Comparison of ENCODE assay signal across 8 mouse cellular contexts in the genomic region with DNA sequence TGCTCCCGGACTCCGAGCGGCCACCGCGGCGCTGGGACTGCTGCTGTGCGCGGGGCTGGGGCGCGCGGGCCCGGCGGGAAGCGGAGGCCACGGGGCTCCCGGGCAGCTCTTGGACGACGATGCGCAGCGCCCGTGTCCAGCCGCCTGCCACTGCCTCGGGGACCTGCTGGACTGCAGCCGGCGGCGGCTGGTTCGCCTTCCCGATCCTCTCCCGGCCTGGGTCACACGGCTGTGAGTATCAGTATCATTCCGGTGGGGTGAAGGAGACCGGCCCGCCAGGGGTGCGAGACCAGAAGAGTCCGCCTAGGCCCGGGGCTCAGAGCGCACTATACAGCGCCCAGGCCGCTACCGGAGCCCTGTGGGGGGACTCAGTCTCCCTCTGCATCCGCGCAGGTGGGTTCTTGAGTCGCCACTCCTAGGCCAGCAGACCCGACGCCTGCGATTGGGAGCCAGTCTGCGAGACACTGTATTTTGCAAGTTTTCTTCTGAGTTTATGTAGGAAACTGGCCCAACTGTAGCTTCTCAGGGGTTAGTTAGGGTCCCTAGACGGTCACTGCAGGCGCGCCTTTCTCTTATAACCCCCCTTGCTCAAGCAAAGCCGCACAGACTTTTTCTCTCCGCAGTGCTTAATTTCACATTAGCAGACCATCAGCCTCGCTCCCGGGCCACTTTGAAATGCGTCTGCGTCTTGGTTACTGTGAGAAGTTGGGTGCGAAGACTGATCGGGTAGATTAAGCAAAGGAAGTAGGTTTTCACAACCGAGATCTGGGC. TPM values are rescaled to one million over a fixed set of nuclear protein-coding genes. Genes with fewer than 3 reads are reported as not detected.
A peak's percentile ranks its signal among the peaks of the same experiment; 100 is the strongest.
DNase-seq lines count a peak whose midpoint lies in the region; ATAC-seq and TF ChIP-seq lines count a peak whose summit lies in the region.

No protein-coding gene starts in this region.

- peak; percentile 14 for DNase-seq in right cerebral cortex, postnatal 4 days
- DNase-seq in right cerebral cortex, adult 18-20 months, result no peak
- peak; percentile 25 to 53 for DNase-seq in gastrocnemius, postnatal 36 days
- peak; percentile 33 for DNase-seq in kidney, adult 11 months
- DNase-seq in lung, adult 2 months, result peak; percentile 48
- DNase-seq in spleen, postnatal 36 days (ENCODE audit: low spot score in 2 of 2), result no peak

- peak overlapping the region; percentile 87 for H3K9ac ChIP-seq in neural tube, embryonic 13.5 days

- H3K27ac ChIP-seq in neural tube, embryonic 13.5 days (replicated peaks), result peak overlapping the region; percentile 81

- H3K4me2 ChIP-seq in neural tube, embryonic 13.5 days, result peak overlapping the region; percentile 96

- peaks cover 9% of the 10 kb centered on the region for H3K4me1 ChIP-seq in lung, adult 2 months (ENCODE audit: control insufficient read depth, insufficient read depth, low read length)
- H3K4me1 ChIP-seq in neural tube, embryonic 13.5 days (replicated peaks), result peaks cover 42% of the 10 kb centered on the region

- intact Hi-C loops in gastrocnemius, postnatal 36 days (cut with DNase I), result no loop called here

- no peak for TF ChIP-seq CTCF in lung, adult 2 months (IDR thresholded peaks at IDR 0.05; ENCODE audit: insufficient read depth, low read length)

- H3K36me3 ChIP-seq in neural tube, embryonic 13.5 days, result no peaks in the 10 kb centered on the region

- 1% methylated on average over 59 of the region's 59 CpGs for WGBS in lung, adult 2 months
- whole genome bisulfite sequencing in neural tube, embryonic 13.5 days, result 0% methylated on average over 53 of the region's 59 CpGs

- no peaks in the 10 kb centered on the region for H3K9me3 ChIP-seq in neural tube, embryonic 13.5 days

- ATAC-seq in common myeloid progenitor, adult 5-6 weeks (replicated peaks; ENCODE audit: low read depth, poor library complexity, severe bottlenecking), result peak; percentile 50
- ATAC-seq in neural tube, embryonic 13.5 days (ENCODE audit: low read depth), result peak; percentile 71

- no peak for TF ChIP-seq POLR2A in lung, adult 2 months (IDR thresholded peaks at IDR 0.05; ENCODE audit: borderline replicate concordance, extremely low read depth, low read depth, low read length)

- no peaks in the 10 kb centered on the region; the same call in 1 of the 2 replicates for H3K27me3 ChIP-seq in neural tube, embryonic 13.5 days

- peak overlapping the region; percentile 92 for H3K4me3 ChIP-seq in lung, adult 2 months (replicated peaks; ENCODE audit: extremely low read depth, low read depth, low read length)
- peak overlapping the region; percentile 82 for H3K4me3 ChIP-seq in neural tube, embryonic 13.5 days

RNA-seq across cellular contexts. Expression of a gene that starts 0.7 kb away (rescaled TPM):
- 1.5 and 1.7 TPM in 2 replicates for total RNA-seq in common myeloid progenitor, adult 5-6 weeks (2017)
- 1 to 10 TPM; 2.9 to 6.3 TPM for total RNA-seq in gastrocnemius, postnatal 36 days (2021)
- polyA plus RNA-seq in lung, adult 2 months (2012; rRNA removed), result 10.0 and 12.0 TPM in 2 replicates
- 6.0 and 7.2 TPM in 2 replicates for polyA plus RNA-seq in neural tube, embryonic 13.5 days (2015; fragmentation: Nextera tagmentation; extraction: Ambion mirVana)

Comparison
In these comparisons a context has a peak if more than half of its experiments do, and no peak if none do; other contexts are left out.
1. DNase-seq: peak in right cerebral cortex, postnatal 4 days (single experiment), gastrocnemius, postnatal 36 days (2 of 2), kidney, adult 11 months (single experiment) and lung, adult 2 months (single experiment); none in right cerebral cortex, adult 18-20 months (single experiment) and spleen, postnatal 36 days (0 of 2).